Mouse (Mus musculus) MEL-GATA-1-ER (cell line): Measurements from ENCODE around the gene Angptl1.
A peak's percentile ranks its signal among the peaks of the same experiment; 100 is the strongest.

Source experiments
- DNase-seq: peaks from one replicate; pipeline ENCODE4 v3.0.0-alpha.2; 2012; ENCODE audit warnings: low read depth; ENCODE audit errors: extremely low read depth

Gene Angptl1

DNA sequence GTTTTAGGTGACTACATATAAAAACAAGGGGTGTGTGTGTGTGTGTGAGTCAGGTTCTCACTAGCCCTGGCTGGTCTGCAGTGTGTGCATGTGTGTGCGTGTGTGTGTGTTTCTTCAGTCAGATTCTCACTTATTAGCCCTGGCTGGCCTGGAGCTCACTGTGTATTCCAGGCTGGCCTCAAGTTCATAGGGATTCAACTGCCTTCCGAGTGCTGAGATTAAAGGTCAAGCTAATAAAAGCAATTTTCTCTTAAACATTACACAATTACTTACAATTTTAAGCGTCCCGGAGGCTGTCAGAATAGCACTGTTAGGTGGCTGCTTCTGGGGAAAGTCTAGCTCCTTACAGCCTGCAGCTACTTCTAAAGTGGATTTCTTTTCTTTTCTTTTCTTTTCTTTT, at the start of gene Angptl1:
Gene Angptl1, plus strand, starts transcription at position 386 of the 400 bp plus-strand sequence.
- DNase-seq, result no peak

DNA sequence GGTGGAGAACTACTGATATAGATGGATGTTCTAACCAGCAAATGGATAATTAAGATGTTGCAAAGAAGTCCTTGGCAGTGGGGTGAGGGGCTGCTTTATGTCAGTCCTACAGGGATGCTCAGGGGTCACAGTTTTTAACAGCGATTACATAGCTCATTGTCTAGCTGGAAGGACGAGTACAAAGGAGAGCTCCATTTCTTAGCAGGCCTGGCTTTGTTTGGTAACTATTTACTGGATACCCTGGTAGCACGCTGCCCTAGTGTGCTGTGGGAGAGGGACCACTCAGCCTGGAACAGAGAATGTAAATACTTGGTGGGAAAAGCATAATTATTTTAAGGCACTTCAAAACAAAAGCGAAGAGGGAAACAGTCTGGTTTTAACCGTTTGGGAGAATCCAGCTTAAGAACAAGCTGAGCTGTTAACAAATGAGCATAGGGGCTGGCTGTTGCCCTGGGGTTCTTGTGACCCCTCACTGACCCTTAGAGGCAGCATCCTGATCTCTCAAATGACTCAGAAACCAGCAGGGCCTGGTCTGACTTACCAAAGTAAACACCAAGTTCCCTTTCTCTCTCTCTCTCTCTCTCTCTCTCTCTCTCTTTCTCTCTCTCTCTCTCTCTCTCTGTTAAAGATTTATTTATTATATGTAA, 48.4 kb upstream of the Angptl1 start:
- DNase-seq, result no peak

GRCm38 (mm10) chr1:156796251-156796650, 42.1 kb upstream of the Angptl1 start:
- no peak for DNase-seq

DNA sequence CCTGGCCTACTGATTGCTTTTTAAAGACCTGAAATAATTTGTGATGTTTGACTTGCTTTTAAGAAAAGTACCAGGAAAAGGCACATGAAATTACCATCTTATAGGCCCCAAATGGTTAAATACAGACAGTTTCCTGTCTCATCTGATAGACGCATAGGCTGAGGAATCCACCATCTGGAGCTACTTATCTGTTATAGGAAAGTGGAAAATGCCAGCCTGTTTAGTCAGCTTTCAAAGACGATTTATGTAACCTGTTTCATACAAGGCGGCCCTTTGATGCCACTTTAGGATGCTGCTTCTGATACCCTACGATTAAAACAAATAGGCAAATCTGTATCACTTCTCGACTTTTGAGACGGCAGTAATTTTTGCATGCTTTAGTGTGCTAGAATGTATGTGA, 37.1 kb upstream of the Angptl1 start:
- DNase-seq, result no peak

DNA sequence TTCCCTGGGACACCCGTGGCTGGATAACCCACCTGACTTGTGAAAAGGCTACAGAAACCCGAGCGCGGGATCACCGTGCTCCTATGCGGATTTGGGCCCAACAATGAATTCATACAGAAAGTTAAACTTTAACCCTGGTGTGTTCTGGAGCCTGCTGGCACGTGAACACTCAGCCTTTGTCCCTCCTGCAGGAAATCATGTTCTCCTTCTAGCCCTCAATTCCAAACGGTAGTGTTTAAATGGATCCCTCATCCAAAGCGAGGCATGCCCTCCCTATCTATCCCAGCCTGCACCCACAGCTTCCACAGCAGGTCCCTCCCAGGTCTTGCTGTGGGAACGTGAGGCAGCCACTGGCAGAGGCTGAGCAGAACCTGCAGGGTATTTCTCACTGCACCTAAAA, 30.0 kb upstream of the Angptl1 start:
- no peak for DNase-seq

- DNase-seq, result no peak
Measured at GRCm38 (mm10) chr1:156811928-156812327, 26.4 kb upstream of the Angptl1 start.

GRCm38 (mm10) chr1:156812716-156813115, 25.6 kb upstream of the Angptl1 start:
- no peak for DNase-seq

GRCm38 (mm10) chr1:156813485-156813884, 24.9 kb upstream of the Angptl1 start:
- DNase-seq, result no peak

- no peak for DNase-seq
Measured at GRCm38 (mm10) chr1:156819236-156819635, 19.1 kb upstream of the Angptl1 start.

DNA sequence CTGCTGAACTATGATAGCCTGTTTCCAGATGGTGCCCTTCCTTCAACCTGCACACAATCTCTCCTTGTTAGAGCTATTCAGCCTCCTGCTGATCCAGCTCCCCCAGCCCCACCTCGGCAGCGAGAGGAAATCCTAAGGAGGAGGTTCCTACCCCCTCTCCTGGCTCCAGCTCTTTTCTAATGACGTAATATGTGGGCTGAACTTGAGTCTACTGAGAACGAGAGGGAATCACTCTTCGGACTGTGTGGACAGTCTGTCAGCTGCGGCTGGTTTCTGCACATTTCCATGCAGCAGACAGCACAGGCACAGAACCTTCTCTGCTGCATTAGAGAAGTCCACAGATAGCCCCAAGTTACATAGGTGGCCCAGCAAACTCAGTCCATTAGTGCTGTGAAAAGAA, 333 bp downstream of the Angptl1 start:
- DNase-seq, result no peak

DNA sequence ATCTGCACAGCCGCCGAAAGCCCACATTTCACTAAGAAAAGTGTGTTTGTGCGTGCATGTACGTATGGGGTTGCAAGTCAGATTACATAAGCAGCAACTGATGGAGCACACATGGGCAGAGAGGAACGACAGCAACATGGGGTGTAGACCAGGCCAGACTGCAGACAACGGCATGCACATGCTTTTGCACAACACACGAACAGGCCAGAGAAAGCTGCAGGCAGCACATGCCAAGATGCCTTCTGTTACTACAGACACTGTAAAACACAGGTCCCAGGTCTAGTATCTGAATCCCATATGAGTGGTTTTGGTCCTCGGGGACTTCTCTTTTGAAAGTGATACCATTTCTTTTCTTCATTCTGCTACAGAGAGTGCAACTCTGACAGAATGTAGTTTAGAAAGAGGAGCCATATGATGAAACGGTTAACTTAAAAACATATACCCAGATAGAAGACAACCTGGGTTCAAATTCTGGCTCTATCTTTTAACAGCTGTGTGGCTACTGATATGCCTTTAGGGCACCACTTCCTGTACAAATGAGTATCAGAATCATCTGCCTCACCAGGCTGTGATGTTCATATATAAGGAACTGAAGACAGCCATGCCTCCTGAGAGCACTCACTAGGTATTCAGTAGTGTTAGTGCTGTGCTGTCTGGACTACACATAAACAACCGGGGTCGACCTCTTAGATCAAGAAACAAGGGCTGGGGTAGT, 3.4 kb downstream of the Angptl1 start:
- peak; percentile 17 for DNase-seq

DNA sequence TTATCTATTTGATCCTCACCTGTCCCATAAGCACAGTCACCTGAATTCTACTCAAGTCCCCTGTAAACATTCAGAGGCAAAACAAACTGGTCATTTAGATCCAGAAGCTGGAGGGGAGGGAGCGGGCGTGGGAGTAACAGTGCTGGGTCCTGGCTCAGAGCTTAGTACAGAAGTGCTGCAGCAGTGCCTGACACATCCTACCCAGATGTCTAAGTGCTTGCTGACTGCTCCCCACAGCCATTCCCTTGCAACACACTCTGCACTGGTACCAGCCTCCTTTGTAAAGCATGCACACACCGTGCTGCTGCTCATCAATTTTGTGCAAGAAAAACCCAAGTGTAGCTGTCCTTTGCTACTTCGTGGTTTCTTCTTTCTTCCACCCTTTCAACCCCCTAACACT, 8.7 kb downstream of the Angptl1 start:
- no peak for DNase-seq

GRCm38 (mm10) chr1:156852409-156852808, 14.0 kb downstream of the Angptl1 start:
- DNase-seq, result no peak

DNA sequence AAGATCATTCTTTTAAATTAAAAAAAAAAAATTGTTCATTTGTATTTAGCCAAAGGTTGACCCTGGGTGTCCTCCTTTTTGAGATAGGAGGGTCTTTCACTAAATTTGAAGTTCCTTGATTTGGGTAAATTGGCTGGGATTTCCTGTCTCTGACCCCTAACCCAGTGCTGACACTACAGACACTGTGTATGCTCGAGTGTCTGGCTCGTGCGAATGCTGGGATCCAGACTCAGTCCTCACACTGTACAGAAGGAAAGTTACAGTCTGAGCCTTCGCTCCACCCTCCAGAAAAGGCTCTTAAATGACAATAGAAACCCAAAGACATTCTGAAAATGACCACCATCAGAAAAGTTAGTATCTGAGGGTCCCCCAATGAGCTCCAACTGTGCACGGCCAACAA, 14.5 kb downstream of the Angptl1 start:
- DNase-seq, result no peak

- no peak for DNase-seq
Measured at GRCm38 (mm10) chr1:156854558-156854957, 16.2 kb downstream of the Angptl1 start.

- DNase-seq, result no peak
Measured at GRCm38 (mm10) chr1:156856666-156857065, 18.3 kb downstream of the Angptl1 start.

GRCm38 (mm10) chr1:156859156-156859555, 20.8 kb downstream of the Angptl1 start:
- peak; percentile 68 for DNase-seq

GRCm38 (mm10) chr1:156859711-156860250, 21.4 kb downstream of the Angptl1 start:
- peak; percentile 74 for DNase-seq

DNA sequence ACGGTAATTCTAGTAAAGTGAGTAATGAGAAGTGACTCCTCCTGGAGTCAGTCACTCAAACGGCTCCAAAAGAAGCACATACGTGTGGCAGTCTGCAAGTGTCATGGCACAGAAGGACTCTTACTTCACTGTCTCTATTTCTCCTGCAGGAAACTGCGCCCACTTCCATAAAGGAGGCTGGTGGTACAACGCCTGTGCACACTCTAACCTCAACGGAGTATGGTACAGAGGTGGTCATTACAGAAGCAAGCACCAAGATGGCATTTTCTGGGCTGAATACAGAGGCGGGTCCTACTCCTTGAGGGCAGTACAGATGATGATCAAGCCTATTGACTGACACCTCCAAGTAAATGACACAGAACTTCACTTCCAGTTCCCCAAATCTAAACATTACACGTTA, 21.9 kb downstream of the Angptl1 start:
- peak; percentile 36 for DNase-seq

DNA sequence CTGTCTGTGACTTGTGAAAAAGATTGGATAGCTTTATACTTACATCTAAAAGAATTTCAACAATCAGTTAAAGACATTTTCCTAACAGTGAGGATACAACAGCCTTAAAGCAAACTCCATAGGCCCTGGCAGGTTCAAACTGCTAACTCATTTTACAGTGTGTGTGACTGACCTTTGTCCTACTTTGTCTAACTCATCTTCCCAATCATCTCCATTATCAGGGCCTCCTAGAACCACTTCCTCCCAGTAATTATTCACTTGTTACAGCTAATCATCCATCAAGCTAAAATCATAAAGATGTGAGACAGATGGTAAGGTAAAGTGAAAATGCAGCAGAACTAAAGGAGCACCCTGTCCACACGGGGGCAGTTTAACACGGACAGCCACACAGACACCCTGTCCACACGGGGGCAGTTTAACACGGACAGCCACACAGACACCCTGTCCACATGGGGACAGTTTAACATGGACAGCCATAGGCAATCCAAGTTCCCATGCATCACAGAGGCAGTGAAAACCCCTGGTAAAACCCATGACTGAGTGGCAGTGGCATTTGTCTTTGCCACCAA, 23.2 kb downstream of the Angptl1 start:
- DNase-seq, result no peak

GRCm38 (mm10) chr1:156863726-156864125, 25.4 kb downstream of the Angptl1 start:
- DNase-seq, result no peak

GRCm38 (mm10) chr1:156864240-156864639, 25.9 kb downstream of the Angptl1 start:
- no peak for DNase-seq
